Mouse (Mus musculus): ENCODE data around the gene Akap8.

- TF ChIP-seq CTCF (IDR thresholded peaks at IDR 0.05; ENCODE audit: low read depth, low read length) (no peak), TAL1 (conservative IDR thresholded peaks at IDR 0.05; ENCODE audit: low read depth, low read length) (no peak)
Measured at GRCm38 (mm10) chr17:32256896-32257295, 64.1 kb downstream of the Akap8 start.

All from G1E (cell line).